Mouse (Mus musculus): ENCODE data around the gene Slc36a2. TPM values are rescaled to one million over a fixed set of nuclear protein-coding genes. Genes with fewer than 3 reads are reported as not detected.

The Slc36a2 gene
- polyA plus RNA-seq, 1 experiment from 2014 or later, result 2.7 TPM

DNA sequence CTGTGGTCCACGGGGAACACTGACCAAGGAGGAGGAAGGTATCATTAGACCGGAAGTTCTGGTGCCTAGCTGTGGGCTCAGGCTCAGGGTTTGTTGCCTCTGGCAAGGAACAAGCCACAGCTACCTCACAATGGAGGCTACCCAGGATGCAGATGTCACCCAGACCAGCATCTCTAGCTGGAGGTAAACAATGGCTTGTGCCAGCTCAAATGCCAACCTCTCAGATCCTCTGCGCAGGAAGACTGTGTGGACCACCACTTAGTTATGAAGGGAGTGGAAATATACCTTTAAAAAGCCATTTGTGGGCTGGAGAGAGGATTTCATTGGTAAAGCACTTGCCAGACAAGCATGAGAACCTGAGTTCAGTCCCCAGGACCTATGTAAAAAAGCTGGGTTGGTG is 33.3 kb downstream of the Slc36a2 start, which contains the start of gene Slc36a3:
Slc36a3 (minus strand) TSS at position 101 of the 400 bp plus-strand sequence.
- no peak within 1 kb of the TSS for H3K9ac ChIP-seq
- no peak within 1 kb of the TSS for H3K4me2 ChIP-seq
- 70% methylated on average over 3 of the region's 3 CpGs for WGBS
- H3K36me3 ChIP-seq, result no peaks in the 10 kb centered on the region
- H3K27me3 ChIP-seq, result no peaks in the 10 kb centered on the region
- no peak within 1 kb of the TSS for H3K4me3 ChIP-seq
- no peak for ATAC-seq (ENCODE audit: insufficient number of reproducible peaks, insufficient read depth, low FRiP score, low TSS enrichment, low read depth)
- no peak within 1 kb of the TSS for H3K27ac ChIP-seq
- no peaks in the 10 kb centered on the region for H3K9me3 ChIP-seq
- no peaks in the 10 kb centered on the region for H3K4me1 ChIP-seq

DNA sequence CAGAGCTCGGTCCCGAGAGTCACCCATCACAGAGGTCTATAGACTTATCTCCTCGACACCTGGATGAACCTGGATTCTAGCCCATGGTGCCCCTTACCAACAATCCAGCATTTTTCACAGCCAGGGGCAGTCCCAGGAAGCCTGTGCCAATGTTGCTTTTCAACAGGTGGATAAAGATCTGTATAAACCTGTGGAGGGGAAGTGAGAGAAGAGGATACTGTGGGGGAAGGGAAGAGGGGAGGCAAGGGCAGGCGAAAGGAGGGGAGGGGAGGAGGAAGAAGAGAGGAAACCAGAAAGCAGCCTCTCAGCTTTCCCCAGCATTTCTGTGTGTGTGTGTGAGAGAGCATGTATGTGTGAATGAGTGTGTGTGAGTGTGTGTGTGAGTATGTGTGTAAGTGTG is 36.4 kb downstream of the Slc36a2 start:
- WGBS, result 78% methylated on average over 4 of the region's 4 CpGs
- Histone ChIP-seq H3K4me1 (no peaks in the 10 kb centered on the region), H3K36me3 (no peaks in the 10 kb centered on the region), H3K27ac (no peak overlapping the region), H3K27me3 (no peaks in the 10 kb centered on the region), H3K4me2 (no peak overlapping the region), H3K4me3 (no peak overlapping the region), H3K9ac (no peak overlapping the region), H3K9me3 (no peaks in the 10 kb centered on the region)
- no peak for ATAC-seq (ENCODE audit: insufficient number of reproducible peaks, insufficient read depth, low FRiP score, low TSS enrichment, low read depth)

DNA sequence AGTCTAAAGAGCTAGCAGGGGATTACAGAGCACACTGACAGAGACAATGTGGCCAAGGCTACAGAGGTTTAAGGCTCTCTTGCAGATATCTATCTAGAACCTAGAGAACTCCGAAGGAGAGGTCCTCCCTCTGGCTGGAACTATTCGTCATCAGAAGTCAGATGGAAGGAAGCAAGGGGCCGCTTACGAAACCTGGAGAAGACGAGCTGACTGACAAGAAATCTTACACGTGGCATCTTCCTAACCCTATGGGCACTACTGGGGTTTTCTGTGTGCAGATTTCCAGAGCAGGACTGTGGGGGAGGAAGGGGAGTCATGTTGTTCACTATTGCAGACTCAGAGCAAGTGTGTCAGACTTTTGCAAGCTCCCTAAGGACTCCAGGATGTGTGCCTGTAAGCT is 37.5 kb downstream of the Slc36a2 start:
- no peak overlapping the region for H3K4me3 ChIP-seq
- H3K27ac ChIP-seq, result no peak overlapping the region
- no peaks in the 10 kb centered on the region for H3K36me3 ChIP-seq
- no peaks in the 10 kb centered on the region for H3K27me3 ChIP-seq
- no peak overlapping the region for H3K4me2 ChIP-seq
- H3K9ac ChIP-seq, result no peak overlapping the region
- no peaks in the 10 kb centered on the region for H3K9me3 ChIP-seq
- ATAC-seq (ENCODE audit: insufficient number of reproducible peaks, insufficient read depth, low FRiP score, low TSS enrichment, low read depth), result no peak
- 71% methylated on average over 6 of the region's 6 CpGs for WGBS
- H3K4me1 ChIP-seq, result no peaks in the 10 kb centered on the region

DNA sequence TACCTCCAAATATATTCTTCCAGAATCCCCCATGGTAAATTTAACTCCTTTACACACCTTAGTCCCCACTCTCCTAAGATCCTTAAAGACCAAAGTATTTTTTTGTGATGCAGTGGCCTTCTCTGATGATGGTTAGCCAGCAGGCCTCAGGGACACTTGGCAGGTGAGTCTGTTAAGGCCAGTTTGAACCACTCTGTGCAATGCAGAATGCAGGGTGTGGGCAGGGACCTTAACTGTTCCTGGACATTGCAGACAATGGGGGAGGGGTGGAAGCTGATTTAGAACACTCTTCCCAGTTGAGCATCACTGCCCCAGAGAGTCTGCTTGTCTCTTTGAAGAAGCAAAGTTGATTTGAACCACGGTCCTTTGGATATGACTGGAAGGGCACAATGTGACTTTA is 38.0 kb downstream of the Slc36a2 start:
- Histone ChIP-seq H3K4me1 (no peaks in the 10 kb centered on the region), H3K27ac (no peak overlapping the region), H3K27me3 (no peaks in the 10 kb centered on the region), H3K9ac (no peak overlapping the region), H3K4me2 (no peak overlapping the region), H3K9me3 (no peaks in the 10 kb centered on the region), H3K36me3 (no peaks in the 10 kb centered on the region), H3K4me3 (no peak overlapping the region)
- WGBS, result 70% methylated on average over 1 of the region's 1 CpGs
- ATAC-seq (ENCODE audit: insufficient number of reproducible peaks, insufficient read depth, low FRiP score, low TSS enrichment, low read depth), result no peak

DNA sequence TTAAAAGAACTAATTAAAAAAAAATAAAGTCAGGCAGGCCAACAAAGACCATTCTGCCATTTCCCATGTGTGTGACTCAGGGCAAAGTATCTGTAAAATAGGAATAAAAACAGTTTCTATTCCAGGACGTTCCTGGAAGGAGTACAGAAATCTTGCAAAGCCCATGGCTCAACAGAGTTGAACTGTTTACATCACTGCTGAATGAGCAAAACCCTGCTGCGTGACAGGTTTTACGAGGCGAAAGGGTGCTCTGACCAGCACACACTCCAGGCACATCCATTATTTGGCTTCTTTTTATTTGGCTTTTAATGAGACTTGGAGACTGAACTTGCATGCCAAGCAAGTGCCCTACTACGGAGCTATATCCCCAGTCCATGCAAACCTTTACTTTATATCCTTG is 40.9 kb downstream of the Slc36a2 start:
- H3K9ac ChIP-seq, result no peak overlapping the region
- no peaks in the 10 kb centered on the region for H3K36me3 ChIP-seq
- no peak overlapping the region for H3K4me3 ChIP-seq
- WGBS, result 83% methylated on average over 5 of the region's 5 CpGs
- H3K9me3 ChIP-seq, result no peaks in the 10 kb centered on the region
- H3K27me3 ChIP-seq, result no peaks in the 10 kb centered on the region
- H3K27ac ChIP-seq, result no peak overlapping the region
- H3K4me2 ChIP-seq, result no peak overlapping the region
- no peaks in the 10 kb centered on the region for H3K4me1 ChIP-seq
- ATAC-seq (ENCODE audit: insufficient number of reproducible peaks, insufficient read depth, low FRiP score, low TSS enrichment, low read depth), result no peak

DNA sequence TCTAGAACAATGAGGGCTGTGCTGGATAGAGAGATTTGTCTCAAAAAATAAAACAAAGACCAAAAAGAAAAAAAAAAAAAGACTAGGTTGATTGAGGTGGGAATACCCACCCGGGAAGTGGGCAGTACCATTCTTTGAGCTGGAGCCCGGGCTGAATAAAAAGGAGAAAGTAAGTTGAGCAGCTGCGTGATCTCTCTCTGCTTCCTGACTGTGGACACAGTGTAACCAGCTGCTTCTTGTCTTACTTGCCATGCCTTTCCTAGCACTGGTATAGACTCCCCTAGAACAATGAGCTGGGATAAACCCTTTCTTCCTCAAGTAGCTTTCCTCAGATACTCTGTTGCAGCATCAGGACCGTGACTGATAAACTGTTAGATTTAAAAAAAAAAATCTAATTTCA is 43.4 kb downstream of the Slc36a2 start:
- WGBS, result 81% methylated on average over 4 of the region's 4 CpGs
- H3K9ac ChIP-seq, result no peak overlapping the region

DNA sequence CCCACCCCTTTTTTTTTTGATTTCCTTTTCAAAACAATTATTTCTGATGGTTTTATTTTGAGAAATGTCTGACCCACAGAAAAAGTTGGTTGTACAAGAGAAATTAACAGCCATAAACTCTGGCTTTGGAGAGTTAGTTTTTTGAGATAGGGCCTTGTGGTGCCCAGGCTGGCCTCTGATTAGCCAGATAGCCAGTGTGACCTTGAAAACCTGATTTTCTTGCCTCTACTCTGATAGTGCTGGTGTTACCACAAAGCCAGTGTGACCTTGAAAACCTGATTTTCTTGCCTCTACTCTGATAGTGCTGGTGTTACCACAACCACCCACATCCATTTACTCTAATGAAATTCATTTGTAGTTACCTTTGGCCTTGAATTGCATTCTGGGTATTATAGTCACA is 47.2 kb downstream of the Slc36a2 start:
- H3K4me1 ChIP-seq, result no peaks in the 10 kb centered on the region
- ATAC-seq (ENCODE audit: insufficient number of reproducible peaks, insufficient read depth, low FRiP score, low TSS enrichment, low read depth), result no peak
- H3K4me2 ChIP-seq, result no peak overlapping the region
- no peak overlapping the region for H3K4me3 ChIP-seq
- H3K9ac ChIP-seq, result no peak overlapping the region
- H3K27ac ChIP-seq, result no peak overlapping the region
- H3K36me3 ChIP-seq, result no peaks in the 10 kb centered on the region
- H3K9me3 ChIP-seq, result no peaks in the 10 kb centered on the region
- H3K27me3 ChIP-seq, result no peaks in the 10 kb centered on the region

More for the DNA sequence above, 43.4 kb downstream of the Slc36a2 start:
- Histone ChIP-seq H3K27ac (no peak overlapping the region), H3K27me3 (no peaks in the 10 kb centered on the region), H3K4me3 (no peak overlapping the region), H3K36me3 (no peaks in the 10 kb centered on the region), H3K9me3 (no peaks in the 10 kb centered on the region), H3K4me2 (no peak overlapping the region), H3K4me1 (no peaks in the 10 kb centered on the region)
- no peak for ATAC-seq (ENCODE audit: insufficient number of reproducible peaks, insufficient read depth, low FRiP score, low TSS enrichment, low read depth)

DNA sequence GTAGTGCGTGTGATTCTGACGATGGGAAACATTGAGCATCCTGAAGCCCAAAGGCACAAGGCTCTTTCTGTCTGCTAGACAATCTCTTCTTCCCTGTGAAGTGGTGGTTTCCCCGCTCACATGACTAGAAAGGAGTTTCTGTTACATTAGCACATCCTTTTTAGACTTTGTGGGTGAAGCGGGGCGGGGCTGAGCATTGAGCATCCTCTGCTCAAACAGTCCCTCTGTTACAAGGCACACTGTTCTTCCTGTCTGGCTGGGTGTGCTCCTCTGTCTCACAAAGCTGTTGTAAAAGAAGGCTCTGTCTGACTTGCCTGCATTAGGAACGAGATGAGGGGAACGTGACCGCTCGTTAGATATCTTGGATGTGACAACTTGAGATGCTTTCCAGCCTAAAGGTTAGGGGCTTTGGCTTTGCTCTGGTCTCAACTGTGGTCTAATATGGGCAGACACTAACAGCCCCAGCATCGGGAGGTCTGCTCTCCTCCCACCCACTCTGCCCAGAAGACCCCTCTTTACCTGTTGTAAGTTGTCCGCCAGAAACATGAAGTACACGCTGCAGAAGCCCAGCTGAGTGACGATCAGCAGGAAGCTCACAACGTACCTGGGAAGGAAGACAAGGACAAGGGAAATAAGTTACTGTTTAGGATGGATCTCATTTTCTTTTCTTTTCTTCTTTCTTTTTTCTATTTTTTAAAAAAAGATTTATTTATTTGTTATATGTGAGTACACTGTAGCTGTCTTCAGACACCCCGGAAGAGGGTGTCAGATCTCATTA is 47.9 kb downstream of the Slc36a2 start:
- Histone ChIP-seq H3K27me3 (no peaks in the 10 kb centered on the region), H3K36me3 (no peaks in the 10 kb centered on the region), H3K4me2 (no peak overlapping the region), H3K9ac (no peak overlapping the region), H3K4me3 (no peak overlapping the region), H3K27ac (no peak overlapping the region), H3K9me3 (no peaks in the 10 kb centered on the region), H3K4me1 (no peaks in the 10 kb centered on the region)
- WGBS, result 59% methylated on average over 15 of the region's 15 CpGs
- ATAC-seq (ENCODE audit: insufficient number of reproducible peaks, insufficient read depth, low FRiP score, low TSS enrichment, low read depth), result no peak

DNA sequence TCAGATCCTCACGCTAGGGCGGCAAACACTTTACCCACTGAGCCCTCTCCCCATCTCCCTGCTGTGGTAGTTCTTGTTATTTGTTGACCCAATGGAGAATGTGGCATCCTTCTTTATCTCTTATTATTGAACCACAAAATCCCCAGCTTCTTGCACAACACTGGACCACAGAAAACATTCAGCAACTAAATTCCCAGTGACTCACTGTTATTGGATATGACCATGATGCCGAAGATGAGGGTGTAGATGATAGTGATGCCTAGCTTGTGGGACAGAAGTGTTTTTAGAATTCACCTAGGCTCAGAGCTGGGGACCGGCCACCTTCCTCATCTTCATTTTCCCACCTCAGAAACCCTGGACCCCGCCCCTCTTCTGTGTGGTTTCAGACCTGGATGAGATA is 50.0 kb downstream of the Slc36a2 start:
- H3K4me3 ChIP-seq, result no peak overlapping the region
- H3K4me1 ChIP-seq, result no peaks in the 10 kb centered on the region
- no peaks in the 10 kb centered on the region for H3K9me3 ChIP-seq
- H3K4me2 ChIP-seq, result no peak overlapping the region
- H3K27ac ChIP-seq, result no peak overlapping the region
- 85% methylated on average over 5 of the region's 5 CpGs for WGBS
- no peak overlapping the region for H3K9ac ChIP-seq
- ATAC-seq (ENCODE audit: insufficient number of reproducible peaks, insufficient read depth, low FRiP score, low TSS enrichment, low read depth), result no peak
- no peaks in the 10 kb centered on the region for H3K36me3 ChIP-seq
- no peaks in the 10 kb centered on the region for H3K27me3 ChIP-seq

DNA sequence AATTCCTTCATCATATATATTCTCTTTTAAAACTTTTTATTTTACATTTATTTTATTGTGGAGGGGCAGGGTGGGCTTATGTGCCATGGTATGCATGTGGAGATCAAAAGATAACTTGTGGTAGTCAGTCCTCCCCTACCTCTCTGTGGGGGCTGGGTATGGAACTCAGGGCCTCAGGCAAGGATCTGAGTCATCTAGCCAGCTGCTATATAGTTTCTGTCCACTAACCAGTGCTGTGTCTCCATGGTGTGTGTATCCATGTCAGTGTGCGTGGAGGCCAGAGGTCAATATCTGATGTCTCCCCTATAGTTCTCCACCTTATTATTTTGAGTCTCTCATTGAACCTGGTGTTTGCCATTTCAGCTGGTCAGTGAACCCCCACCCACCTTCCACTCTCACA is 50.5 kb downstream of the Slc36a2 start:
- no peak for ATAC-seq (ENCODE audit: insufficient number of reproducible peaks, insufficient read depth, low FRiP score, low TSS enrichment, low read depth)
- Histone ChIP-seq H3K36me3 (no peaks in the 10 kb centered on the region), H3K9me3 (no peaks in the 10 kb centered on the region), H3K4me2 (no peak overlapping the region), H3K27ac (no peak overlapping the region), H3K4me3 (no peak overlapping the region), H3K27me3 (no peaks in the 10 kb centered on the region), H3K4me1 (no peaks in the 10 kb centered on the region), H3K9ac (no peak overlapping the region)
- 96% methylated on average over 1 of the region's 1 CpGs for WGBS

DNA sequence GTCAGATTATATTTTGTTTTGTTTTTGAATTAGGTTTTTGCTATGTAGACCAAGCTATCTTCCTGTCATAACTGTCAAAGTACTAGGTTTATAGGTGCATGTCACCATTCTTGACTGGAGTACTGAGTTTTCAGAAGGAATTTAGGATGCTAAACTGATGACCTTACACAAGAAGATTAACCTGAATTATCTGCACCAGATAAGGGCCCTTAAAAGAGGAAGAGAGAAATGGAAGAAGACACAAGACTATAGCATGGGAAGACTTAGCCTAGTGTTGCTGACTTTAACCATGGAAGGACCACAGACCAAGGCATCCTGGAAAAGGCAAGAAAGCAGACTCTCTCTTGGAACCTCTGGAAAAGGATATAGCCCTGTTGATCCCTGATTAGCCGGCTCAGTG is 51.7 kb downstream of the Slc36a2 start:
- no peak for ATAC-seq (ENCODE audit: insufficient number of reproducible peaks, insufficient read depth, low FRiP score, low TSS enrichment, low read depth)
- H3K9ac ChIP-seq, result no peak overlapping the region
- no peak overlapping the region for H3K4me2 ChIP-seq
- no peaks in the 10 kb centered on the region for H3K9me3 ChIP-seq
- H3K4me3 ChIP-seq, result no peak overlapping the region
- H3K27ac ChIP-seq, result no peak overlapping the region
- H3K4me1 ChIP-seq, result no peaks in the 10 kb centered on the region
- 86% methylated on average over 1 of the region's 1 CpGs for WGBS
- H3K36me3 ChIP-seq, result no peaks in the 10 kb centered on the region
- H3K27me3 ChIP-seq, result no peaks in the 10 kb centered on the region

DNA sequence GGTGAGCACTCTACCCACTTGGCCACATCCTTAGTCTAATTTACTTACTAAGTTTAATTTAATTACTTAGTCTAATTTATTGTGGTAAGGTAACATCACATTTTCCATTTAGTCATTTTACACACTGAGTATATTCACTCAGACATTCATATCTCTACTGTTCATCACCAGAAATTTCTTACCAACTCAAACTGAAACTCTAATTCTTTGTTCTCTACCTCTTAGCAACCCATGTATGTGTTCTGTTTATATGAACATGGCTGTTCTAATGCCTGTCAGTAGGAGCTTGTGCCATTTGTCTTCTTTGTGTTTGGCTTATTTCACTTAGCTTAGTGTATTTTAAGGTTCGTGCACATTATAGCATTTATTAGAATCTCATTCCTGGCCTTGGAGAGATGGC is 52.9 kb downstream of the Slc36a2 start:
- no peak for ATAC-seq (ENCODE audit: insufficient number of reproducible peaks, insufficient read depth, low FRiP score, low TSS enrichment, low read depth)
- Histone ChIP-seq H3K36me3 (no peaks in the 10 kb centered on the region), H3K27me3 (no peaks in the 10 kb centered on the region), H3K9me3 (no peaks in the 10 kb centered on the region), H3K4me3 (no peak overlapping the region), H3K27ac (no peak overlapping the region), H3K4me1 (no peaks in the 10 kb centered on the region), H3K9ac (no peak overlapping the region), H3K4me2 (no peak overlapping the region)
- WGBS, result 85% methylated on average over 1 of the region's 1 CpGs

Measured in embryonic facial prominence, embryonic 13.5 days (tissue).